Mouse (Mus musculus) neural tube, embryonic 12.5 days (tissue): ENCODE results near the gene Ptprn2. TPM values are rescaled to one million over a fixed set of nuclear protein-coding genes. Genes with fewer than 3 reads are reported as not detected.

ENCODE experiments used
- ATAC-seq: fragments of 200-750 bp; cut with Nextera tagmentation; 2 replicates; pipeline ENCODE4 v1.8.0; 2017; ENCODE audit warnings: low read depth, mild to moderate bottlenecking, moderate TSS enrichment, moderate library complexity; ENCODE audit not compliant: low FRiP score
- H3K27ac ChIP-seq: fragments of 300-500 bp; sonication (generic); 2 replicates; pipeline ENCODE4 v1.5.1; 2016
- H3K27me3 ChIP-seq: fragments of 300-500 bp; sonication (generic); replicated peaks from 2 replicates; pipeline ENCODE4 v1.6.1; 2016; ENCODE audit warnings: mild to moderate bottlenecking
- H3K36me3 ChIP-seq: fragments of 300-500 bp; sonication (generic); 2 replicates; pipeline ENCODE4 v1.6.1; 2016; ENCODE audit warnings: mild to moderate bottlenecking
- H3K4me1 ChIP-seq: fragments of 300-500 bp; sonication (generic); 2 replicates; pipeline ENCODE4 v1.6.1; 2016
- H3K4me2 ChIP-seq: fragments of 300-500 bp; sonication (generic); replicated peaks from 2 replicates; pipeline ENCODE4 v1.6.1; 2016; ENCODE audit warnings: mild to moderate bottlenecking
- H3K4me3 ChIP-seq: fragments of 300-500 bp; sonication (generic); 2 replicates; pipeline ENCODE4 v1.5.1; 2016
- H3K9ac ChIP-seq: fragments of 300-500 bp; sonication (generic); 2 replicates; pipeline ENCODE4 v1.6.1; 2016; ENCODE audit warnings: mild to moderate bottlenecking
- H3K9me3 ChIP-seq: fragments of 300-500 bp; sonication (generic); 2 replicates; pipeline ENCODE4 v1.6.1; 2016; ENCODE audit warnings: mild to moderate bottlenecking
- WGBS: fragments of 180-500 bp; shearing (Covaris S2); methylation state at CpG from one replicate; pipeline ENCODE4 v1.1.7; 2016; 5-methylcytosine and 5-hydroxymethylcytosine counted together
- polyA plus RNA-seq: library from polyadenylated mRNA; unstranded; fragments of >200 nt; fragmentation: Nextera tagmentation; extraction: Ambion mirVana; gene quantifications from 2 replicates; pipeline ENCODE4 v1.2.1, GENCODE M21; 2016

The Ptprn2 gene
- polyA plus RNA-seq, 1 experiment from 2014 or later, result 4.9 TPM

- no peak for ATAC-seq
- Histone ChIP-seq H3K27ac (no peak overlapping the region), H3K4me1 (peaks cover 5% of the 10 kb centered on the region; the same call in 1 of the 2 replicates), H3K4me2 (no peak overlapping the region), H3K9me3 (no peaks in the 10 kb centered on the region), H3K9ac (no peak overlapping the region), H3K36me3 (no peaks in the 10 kb centered on the region), H3K4me3 (no peak overlapping the region), H3K27me3 (no peaks in the 10 kb centered on the region)
- WGBS, result 76% methylated on average over 2 of the region's 2 CpGs
Observed at GRCm38 (mm10) chr12:116888856-116889255, 403.3 kb downstream of the Ptprn2 start.

- Histone ChIP-seq H3K9me3 (no peaks in the 10 kb centered on the region), H3K27ac (no peak overlapping the region), H3K27me3 (no peaks in the 10 kb centered on the region), H3K9ac (no peak overlapping the region), H3K4me1 (peaks cover 5% of the 10 kb centered on the region; the same call in 1 of the 2 replicates), H3K36me3 (no peaks in the 10 kb centered on the region), H3K4me3 (no peak overlapping the region), H3K4me2 (no peak overlapping the region)
- 81% methylated on average over 8 of the region's 8 CpGs for WGBS
- ATAC-seq, result peak; percentile 48; the same call in 1 of the 2 replicates
Observed at GRCm38 (mm10) chr12:116892584-116892983, 407.1 kb downstream of the Ptprn2 start.

GRCm38 (mm10) chr12:116896651-116897050, 411.1 kb downstream of the Ptprn2 start:
- no peak overlapping the region for H3K27ac ChIP-seq
- WGBS, result 56% methylated on average over 2 of the region's 2 CpGs

GRCm38 (mm10) chr12:116901773-116902172, 416.3 kb downstream of the Ptprn2 start:
- no peaks in the 10 kb centered on the region for H3K27me3 ChIP-seq
- H3K9me3 ChIP-seq, result no peaks in the 10 kb centered on the region
- ATAC-seq, result 0 out of 2 replicates have a peak, but pooled peaks have one; percentile 33
- no peaks in the 10 kb centered on the region for H3K36me3 ChIP-seq
- H3K4me2 ChIP-seq, result no peak overlapping the region
- peaks cover 3% of the 10 kb centered on the region; the same call in 1 of the 2 replicates for H3K4me1 ChIP-seq
- no peak overlapping the region for H3K9ac ChIP-seq
- no peak overlapping the region for H3K27ac ChIP-seq
- 33% methylated on average over 3 of the region's 3 CpGs for WGBS
- H3K4me3 ChIP-seq, result no peak overlapping the region

More at GRCm38 (mm10) chr12:116896651-116897050, 411.1 kb downstream of the Ptprn2 start:
- no peak overlapping the region for H3K4me3 ChIP-seq
- no peak for ATAC-seq
- H3K27me3 ChIP-seq, result no peaks in the 10 kb centered on the region
- no peaks in the 10 kb centered on the region for H3K4me1 ChIP-seq
- H3K4me2 ChIP-seq, result no peak overlapping the region
- H3K9ac ChIP-seq, result no peak overlapping the region
- H3K9me3 ChIP-seq, result no peaks in the 10 kb centered on the region
- no peaks in the 10 kb centered on the region for H3K36me3 ChIP-seq

GRCm38 (mm10) chr12:116907424-116907823, 421.9 kb downstream of the Ptprn2 start:
- no peak overlapping the region for H3K4me3 ChIP-seq
- WGBS, result 36% methylated on average over 1 of the region's 1 CpGs
- 0 out of 2 replicates have a peak, but pooled peaks have one; percentile 13 for ATAC-seq
- no peaks in the 10 kb centered on the region for H3K36me3 ChIP-seq
- H3K4me2 ChIP-seq, result no peak overlapping the region
- no peak overlapping the region for H3K9ac ChIP-seq
- H3K9me3 ChIP-seq, result no peaks in the 10 kb centered on the region
- H3K27ac ChIP-seq, result no peak overlapping the region
- H3K27me3 ChIP-seq, result no peaks in the 10 kb centered on the region
- H3K4me1 ChIP-seq, result peaks cover 8% of the 10 kb centered on the region

- H3K27me3 ChIP-seq, result no peaks in the 10 kb centered on the region
- no peak overlapping the region for H3K4me3 ChIP-seq
- no peak overlapping the region; the same call in 1 of the 2 replicates for H3K27ac ChIP-seq
- peak; percentile 57; the same call in 1 of the 2 replicates for ATAC-seq
- 34% methylated on average over 2 of the region's 2 CpGs for WGBS
- H3K9me3 ChIP-seq, result no peaks in the 10 kb centered on the region
- H3K4me1 ChIP-seq, result peaks cover 8% of the 10 kb centered on the region
- H3K36me3 ChIP-seq, result no peaks in the 10 kb centered on the region
- H3K9ac ChIP-seq, result no peak overlapping the region
- no peak overlapping the region for H3K4me2 ChIP-seq
Observed at GRCm38 (mm10) chr12:116908668-116909067, 423.1 kb downstream of the Ptprn2 start.

GRCm38 (mm10) chr12:116916776-116917175, 431.3 kb downstream of the Ptprn2 start:
- Histone ChIP-seq H3K9me3 (no peaks in the 10 kb centered on the region), H3K27ac (no peak overlapping the region), H3K4me3 (no peak overlapping the region), H3K4me1 (peaks cover 13% of the 10 kb centered on the region), H3K9ac (no peak overlapping the region), H3K27me3 (no peaks in the 10 kb centered on the region), H3K36me3 (no peaks in the 10 kb centered on the region), H3K4me2 (no peak overlapping the region)
- ATAC-seq, result no peak
- WGBS, result 77% methylated on average over 5 of the region's 5 CpGs

- H3K4me3 ChIP-seq, result no peak overlapping the region
- H3K27ac ChIP-seq, result no peak overlapping the region
- no peak overlapping the region for H3K9ac ChIP-seq
- H3K4me1 ChIP-seq, result peaks cover 13% of the 10 kb centered on the region
- ATAC-seq, result no peak
- no peaks in the 10 kb centered on the region for H3K27me3 ChIP-seq
- H3K9me3 ChIP-seq, result no peaks in the 10 kb centered on the region
- H3K36me3 ChIP-seq, result no peaks in the 10 kb centered on the region
- 72% methylated on average over 6 of the region's 6 CpGs for WGBS
- no peak overlapping the region for H3K4me2 ChIP-seq
Observed at GRCm38 (mm10) chr12:116919185-116919584, 433.7 kb downstream of the Ptprn2 start.

- Histone ChIP-seq H3K4me3 (no peak overlapping the region), H3K9ac (no peak overlapping the region), H3K27me3 (no peaks in the 10 kb centered on the region), H3K9me3 (no peaks in the 10 kb centered on the region), H3K4me2 (peak overlapping the region; percentile 35), H3K4me1 (peaks cover 13% of the 10 kb centered on the region), H3K36me3 (no peaks in the 10 kb centered on the region), H3K27ac (no peak overlapping the region)
- WGBS, result 37% methylated on average over 22 of the region's 22 CpGs
- peak; percentile 88 for ATAC-seq
Observed at GRCm38 (mm10) chr12:116919691-116920526, 434.4 kb downstream of the Ptprn2 start.

GRCm38 (mm10) chr12:116927115-116927514, 441.6 kb downstream of the Ptprn2 start:
- H3K4me3 ChIP-seq, result no peak overlapping the region
- ATAC-seq, result no peak
- H3K9ac ChIP-seq, result no peak overlapping the region
- 66% methylated on average over 5 of the region's 5 CpGs for WGBS
- H3K4me1 ChIP-seq, result no peaks in the 10 kb centered on the region
- H3K27ac ChIP-seq, result no peak overlapping the region
- H3K36me3 ChIP-seq, result no peaks in the 10 kb centered on the region
- H3K27me3 ChIP-seq, result no peaks in the 10 kb centered on the region
- H3K4me2 ChIP-seq, result no peak overlapping the region
- no peaks in the 10 kb centered on the region for H3K9me3 ChIP-seq

- no peaks in the 10 kb centered on the region for H3K4me1 ChIP-seq
- no peaks in the 10 kb centered on the region for H3K27me3 ChIP-seq
- H3K9ac ChIP-seq, result no peak overlapping the region
- H3K27ac ChIP-seq, result no peak overlapping the region
- 97% methylated on average over 1 of the region's 1 CpGs for WGBS
- no peak overlapping the region for H3K4me3 ChIP-seq
- no peak overlapping the region for H3K4me2 ChIP-seq
- no peaks in the 10 kb centered on the region for H3K36me3 ChIP-seq
- H3K9me3 ChIP-seq, result no peaks in the 10 kb centered on the region
- ATAC-seq, result no peak
Observed at GRCm38 (mm10) chr12:116927516-116927915, 442.0 kb downstream of the Ptprn2 start.

GRCm38 (mm10) chr12:116938158-116938854, 452.8 kb downstream of the Ptprn2 start:
- H3K4me3 ChIP-seq, result no peak overlapping the region
- no peak overlapping the region for H3K9ac ChIP-seq
- H3K9me3 ChIP-seq, result no peaks in the 10 kb centered on the region
- H3K27ac ChIP-seq, result no peak overlapping the region
- no peaks in the 10 kb centered on the region for H3K27me3 ChIP-seq
- no peaks in the 10 kb centered on the region for H3K4me1 ChIP-seq
- ATAC-seq, result 0 out of 2 replicates have a peak, but pooled peaks have one; percentile 58
- WGBS, result 40% methylated on average over 3 of the region's 3 CpGs
- no peaks in the 10 kb centered on the region for H3K36me3 ChIP-seq
- no peak overlapping the region for H3K4me2 ChIP-seq
